12 mouse cellular contexts compared by ENCODE assay signal in genomic region chr8:115395840-115396239, GRCm38 (mm10).
A peak's percentile ranks its signal among the peaks of the same experiment; 100 is the strongest.
DNase-seq lines count a peak whose midpoint lies in the region; ATAC-seq and TF ChIP-seq lines count a peak whose summit lies in the region.
"Had no signal": no experiment of that assay in that cellular context is flagged by ENCODE, and none has a peak within 500 bp of the region (broad histone marks: within the 10 kb centered on the region; RNA-seq: fewer than 3 reads in every experiment).

No protein-coding gene starts in this region.

- H3K4me1 ChIP-seq in heart, embryonic 10.5 days, result no peaks in the 10 kb centered on the region
- H3K4me1 ChIP-seq in liver, postnatal 0 days (ENCODE audit: insufficient read depth), result peaks cover 7% of the 10 kb centered on the region; the same call in 1 of the 2 replicates
- H3K4me1 ChIP-seq in liver, embryonic 12.5 days, result no peaks in the 10 kb centered on the region
- H3K4me1 ChIP-seq: liver, embryonic 15.5 days; midbrain, embryonic 15.5 days; stomach, embryonic 15.5 days had no signal

- no peaks in the 10 kb centered on the region for H3K36me3 ChIP-seq in heart, embryonic 10.5 days
- no peaks in the 10 kb centered on the region for H3K36me3 ChIP-seq in liver, postnatal 0 days (replicated peaks; ENCODE audit: insufficient read depth, low read length)
- no peaks in the 10 kb centered on the region for H3K36me3 ChIP-seq in liver, embryonic 12.5 days
- H3K36me3 ChIP-seq: liver, embryonic 15.5 days; midbrain, embryonic 15.5 days; stomach, embryonic 15.5 days had no signal

- H3K9ac ChIP-seq in liver, postnatal 0 days (replicated peaks), result no peak overlapping the region
- no peak overlapping the region for H3K9ac ChIP-seq in liver, embryonic 12.5 days
- H3K9ac ChIP-seq: liver, embryonic 15.5 days; midbrain, embryonic 15.5 days; stomach, embryonic 15.5 days had no signal

- H3K4me3 ChIP-seq in heart, embryonic 10.5 days, result no peak overlapping the region
- H3K4me3 ChIP-seq in liver, postnatal 0 days (ENCODE audit: low read depth, low read length), result no peak overlapping the region
- no peak overlapping the region for H3K4me3 ChIP-seq in liver, embryonic 12.5 days
- H3K4me3 ChIP-seq: liver, embryonic 15.5 days; midbrain, embryonic 15.5 days; stomach, embryonic 15.5 days had no signal

- H3K4me2 ChIP-seq in liver, postnatal 0 days (ENCODE audit: low read depth, low read length), result no peak overlapping the region
- H3K4me2 ChIP-seq in liver, embryonic 12.5 days, result no peak overlapping the region
- H3K4me2 ChIP-seq: liver, embryonic 15.5 days; midbrain, embryonic 15.5 days; stomach, embryonic 15.5 days had no signal

- no peak overlapping the region for H3K27ac ChIP-seq in heart, embryonic 10.5 days
- H3K27ac ChIP-seq in liver, postnatal 0 days (ENCODE audit: low read depth), result no peak overlapping the region
- no peak overlapping the region for H3K27ac ChIP-seq in liver, embryonic 12.5 days
- H3K27ac ChIP-seq: liver, embryonic 15.5 days; midbrain, embryonic 15.5 days; stomach, embryonic 15.5 days had no signal

- peak; percentile 27 for DNase-seq in heart, postnatal 4 days
- no peak for DNase-seq in heart, embryonic 10.5 days (ENCODE audit: low spot score)
- DNase-seq in liver, postnatal 0 days, result no peak
- DNase-seq in ES-CJ7 (ENCODE audit: low read depth, low spot score), result peak; percentile 25
- peak; percentile 30 for DNase-seq in embryo, embryonic 11 days
- no peak for DNase-seq in cerebellum, postnatal 25 days
- DNase-seq: cerebellum, adult 9-10 months; right cerebral cortex, postnatal 4 days had no signal

- 74% methylated on average over 5 of the region's 5 CpGs for WGBS in heart, embryonic 10.5 days
- 63% methylated on average over 5 of the region's 5 CpGs for WGBS in liver, postnatal 0 days (ENCODE audit: insufficient replicate concordance)
- 53% methylated on average over 5 of the region's 5 CpGs for WGBS in liver, embryonic 12.5 days (ENCODE audit: insufficient replicate concordance)

- no peaks in the 10 kb centered on the region for H3K9me3 ChIP-seq in heart, embryonic 10.5 days
- H3K9me3 ChIP-seq in liver, postnatal 0 days (ENCODE audit: low read length), result no peaks in the 10 kb centered on the region
- H3K9me3 ChIP-seq in liver, embryonic 12.5 days (replicated peaks), result no peaks in the 10 kb centered on the region
- H3K9me3 ChIP-seq: liver, embryonic 15.5 days; midbrain, embryonic 15.5 days; stomach, embryonic 15.5 days had no signal

- no peak for TF ChIP-seq EP300 in liver, postnatal 0 days (IDR thresholded peaks at IDR 0.05; ENCODE audit: low read depth)

- no peaks in the 10 kb centered on the region for H3K27me3 ChIP-seq in heart, embryonic 10.5 days (ENCODE audit: insufficient read depth, poor library complexity, severe bottlenecking)
- no peaks in the 10 kb centered on the region for H3K27me3 ChIP-seq in liver, postnatal 0 days (ENCODE audit: insufficient read depth, low read length)
- no peaks in the 10 kb centered on the region for H3K27me3 ChIP-seq in liver, embryonic 12.5 days (replicated peaks)
- H3K27me3 ChIP-seq: liver, embryonic 15.5 days; midbrain, embryonic 15.5 days; stomach, embryonic 15.5 days had no signal

- no peak for ATAC-seq in liver, postnatal 0 days
- no peak for ATAC-seq in liver, embryonic 12.5 days
- ATAC-seq: midbrain, embryonic 15.5 days had no signal

- peak; percentile 53 for TF ChIP-seq CTCF in liver, postnatal 0 days (IDR thresholded peaks at IDR 0.05; ENCODE audit: low read depth)

Comparison
In these comparisons a context has a peak if more than half of its experiments do, and no peak if none do; other contexts are left out.
1. DNase-seq: peak in heart, postnatal 4 days (single experiment), ES-CJ7 (single experiment) and embryo, embryonic 11 days (single experiment); none in heart, embryonic 10.5 days (single experiment), liver, postnatal 0 days (single experiment) and cerebellum, postnatal 25 days (0 of 2).